Mouse (Mus musculus) lung, embryonic 15.5 days (tissue): ENCODE measurements around the gene Ddx3x. TPM values are rescaled to one million over a fixed set of nuclear protein-coding genes. Genes with fewer than 3 reads are reported as not detected.
A peak's percentile ranks its signal among the peaks of the same experiment; 100 is the strongest.

ENCODE experiments used
- ATAC-seq: fragments of 200-750 bp; cut with Nextera tagmentation; 2 replicates; pipeline ENCODE4 v1.8.0; 2017; ENCODE audit warnings: moderate number of reproducible peaks, borderline replicate concordance; ENCODE audit not compliant: low FRiP score, low TSS enrichment; ENCODE audit errors: extremely low read depth
- H3K27ac ChIP-seq: fragments of 300-500 bp; sonication (generic); 2 replicates; pipeline ENCODE4 v1.5.1; 2015; ENCODE audit warnings: moderate library complexity, mild to moderate bottlenecking, inconsistent platforms
- H3K27me3 ChIP-seq: fragments of 300-500 bp; sonication (generic); 2 replicates; pipeline ENCODE4 v1.6.1; 2015; ENCODE audit warnings: inconsistent platforms
- H3K36me3 ChIP-seq: fragments of 300-500 bp; sonication (generic); 2 replicates; pipeline ENCODE4 v1.6.1; 2015; ENCODE audit warnings: inconsistent platforms
- H3K4me1 ChIP-seq: fragments of 300-500 bp; sonication (generic); 2 replicates; pipeline ENCODE4 v1.6.1; 2015; ENCODE audit warnings: inconsistent platforms
- H3K4me2 ChIP-seq: fragments of 300-500 bp; sonication (generic); 2 replicates; pipeline ENCODE4 v1.6.1; 2015; ENCODE audit warnings: inconsistent platforms, mild to moderate bottlenecking, moderate library complexity
- H3K4me3 ChIP-seq: fragments of 300-500 bp; sonication (generic); 2 replicates; pipeline ENCODE4 v1.5.1; 2015; ENCODE audit warnings: mild to moderate bottlenecking, inconsistent platforms
- H3K9ac ChIP-seq: fragments of 300-500 bp; sonication (generic); 2 replicates; pipeline ENCODE4 v1.6.1; 2015; ENCODE audit warnings: inconsistent platforms
- H3K9me3 ChIP-seq: fragments of 300-500 bp; sonication (generic); 2 replicates; pipeline ENCODE4 v1.6.1; 2016; ENCODE audit warnings: inconsistent platforms
- WGBS: fragments of 180-500 bp; shearing (Covaris S2); methylation state at CpG from one replicate; pipeline ENCODE4 v1.1.7; 2015; 5-methylcytosine and 5-hydroxymethylcytosine counted together
- polyA plus RNA-seq: library from polyadenylated mRNA; unstranded; fragments of >200 nt; fragmentation: Nextera tagmentation; extraction: Ambion mirVana; gene quantifications from 2 replicates; pipeline ENCODE4 v1.2.1, GENCODE M21; 2015

Ddx3x gene
- polyA plus RNA-seq, 1 experiment from 2014 or later: 125 TPM

DNA sequence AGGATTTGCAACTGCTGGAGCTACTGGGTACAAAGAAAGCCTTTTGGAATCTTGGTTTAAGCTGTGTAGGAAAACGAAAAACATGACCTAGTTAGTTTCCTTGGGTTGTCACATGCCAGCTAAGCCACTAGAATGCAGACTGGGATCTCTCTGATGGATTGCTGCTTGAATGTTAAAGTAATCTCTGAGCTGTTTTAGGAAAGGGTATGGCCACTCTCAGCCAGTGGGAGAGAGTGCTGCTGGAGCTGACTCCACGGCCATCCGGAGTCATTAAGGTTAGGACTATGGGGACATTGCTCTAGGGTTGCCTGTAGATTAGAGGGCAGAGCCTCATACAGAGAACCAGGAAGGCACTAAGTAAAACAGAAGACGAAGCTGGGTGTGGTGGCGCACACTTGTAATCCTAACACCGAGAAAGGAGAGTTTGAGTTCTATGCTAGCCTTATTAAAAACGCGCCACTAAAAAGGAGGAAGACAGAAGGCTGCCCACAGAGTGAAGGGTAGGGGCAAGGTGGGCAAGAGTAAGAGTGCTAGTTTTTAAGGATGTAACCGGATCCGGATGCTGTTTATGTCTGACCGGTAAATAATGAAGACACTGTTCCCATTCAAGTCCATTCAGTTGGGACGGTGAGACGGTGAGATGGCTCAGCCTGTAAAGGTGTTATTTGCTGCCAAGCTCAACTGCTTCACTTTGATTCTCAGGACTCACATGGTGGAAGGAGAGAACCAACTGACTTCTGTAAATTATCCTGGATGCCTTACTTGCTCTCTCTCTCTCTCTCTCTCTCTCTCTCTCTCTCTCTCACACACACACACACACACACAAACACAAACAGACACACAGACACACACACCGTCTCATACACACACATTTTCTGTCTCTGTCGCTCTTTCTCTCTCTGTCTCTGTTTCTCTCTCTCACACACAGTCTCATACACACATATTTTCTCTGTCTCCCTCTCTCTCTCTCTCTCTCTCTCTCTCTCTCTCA lies 37.3 kb upstream of the Ddx3x start:
- H3K9me3 ChIP-seq: no peaks in the 10 kb centered on the region
- H3K27ac ChIP-seq: peak overlapping the region; percentile 97
- H3K4me2 ChIP-seq: peak overlapping the region; percentile 58
- H3K9ac ChIP-seq: peak overlapping the region; percentile 41
- H3K4me1 ChIP-seq: peaks cover 19% of the 10 kb centered on the region
- H3K27me3 ChIP-seq: peaks cover 31% of the 10 kb centered on the region
- 24% methylated on average over 15 of the region's 15 CpGs for WGBS
- peak; percentile 41 for ATAC-seq
- H3K4me3 ChIP-seq: peak overlapping the region; percentile 25
- H3K36me3 ChIP-seq: no peaks in the 10 kb centered on the region

GRCm38 (mm10) chrX:13244588-13244987 lies 36.2 kb upstream of the Ddx3x start:
- ATAC-seq: no peak
- H3K27ac ChIP-seq: peak overlapping the region; percentile 19
- peaks cover 19% of the 10 kb centered on the region for H3K4me1 ChIP-seq
- H3K4me3 ChIP-seq: no peak overlapping the region
- no peaks in the 10 kb centered on the region for H3K9me3 ChIP-seq
- peaks cover 29% of the 10 kb centered on the region for H3K27me3 ChIP-seq
- no peaks in the 10 kb centered on the region for H3K36me3 ChIP-seq
- H3K4me2 ChIP-seq: no peak overlapping the region
- H3K9ac ChIP-seq: no peak overlapping the region

- H3K27ac ChIP-seq: peak overlapping the region; percentile 19; the same call in 1 of the 2 replicates
- H3K9me3 ChIP-seq: no peaks in the 10 kb centered on the region
- ATAC-seq: no peak
- 59% methylated on average over 3 of the region's 3 CpGs for WGBS
- no peaks in the 10 kb centered on the region for H3K36me3 ChIP-seq
- peaks cover 19% of the 10 kb centered on the region for H3K4me1 ChIP-seq
- H3K4me3 ChIP-seq: no peak overlapping the region
- no peak overlapping the region for H3K4me2 ChIP-seq
- H3K27me3 ChIP-seq: peaks cover 29% of the 10 kb centered on the region
- H3K9ac ChIP-seq: no peak overlapping the region
Observed at GRCm38 (mm10) chrX:13245027-13245426, 35.7 kb upstream of the Ddx3x start.

DNA sequence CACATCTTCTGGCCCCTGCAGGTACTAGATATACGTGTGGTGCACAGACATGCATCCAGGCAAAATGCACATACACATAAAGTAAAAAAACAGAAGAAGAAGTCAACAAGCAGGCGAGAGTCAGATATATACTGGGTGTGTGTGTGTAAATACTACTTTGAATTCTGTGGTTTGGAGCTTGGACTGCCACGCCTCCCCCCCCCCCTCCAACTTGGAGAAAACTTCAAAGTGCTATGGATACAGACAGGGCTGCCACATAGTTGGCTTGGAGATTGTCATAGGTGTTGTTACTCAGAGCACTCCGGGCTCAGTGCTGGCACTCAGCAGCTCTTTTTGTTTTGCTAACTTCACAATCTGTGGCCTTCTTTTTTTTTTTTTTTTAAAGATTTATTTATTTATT lies 29.1 kb upstream of the Ddx3x start:
- Histone ChIP-seq H3K27ac (no peak overlapping the region), H3K4me2 (no peak overlapping the region), H3K27me3 (peaks cover 3% of the 10 kb centered on the region), H3K36me3 (no peaks in the 10 kb centered on the region), H3K9me3 (no peaks in the 10 kb centered on the region), H3K4me3 (no peak overlapping the region), H3K4me1 (no peaks in the 10 kb centered on the region), H3K9ac (no peak overlapping the region)
- no peak for ATAC-seq
- 81% methylated on average over 4 of the region's 4 CpGs for WGBS

- Histone ChIP-seq H3K36me3 (no peaks in the 10 kb centered on the region), H3K9ac (no peak overlapping the region), H3K27me3 (no peaks in the 10 kb centered on the region; the same call in 1 of the 2 replicates), H3K4me1 (no peaks in the 10 kb centered on the region), H3K4me3 (no peak overlapping the region), H3K27ac (no peak overlapping the region), H3K9me3 (no peaks in the 10 kb centered on the region), H3K4me2 (no peak overlapping the region)
- 52% methylated on average over 3 of the region's 3 CpGs for whole genome bisulfite sequencing
- ATAC-seq: no peak
Observed at GRCm38 (mm10) chrX:13254273-13254672, 26.5 kb upstream of the Ddx3x start.

DNA sequence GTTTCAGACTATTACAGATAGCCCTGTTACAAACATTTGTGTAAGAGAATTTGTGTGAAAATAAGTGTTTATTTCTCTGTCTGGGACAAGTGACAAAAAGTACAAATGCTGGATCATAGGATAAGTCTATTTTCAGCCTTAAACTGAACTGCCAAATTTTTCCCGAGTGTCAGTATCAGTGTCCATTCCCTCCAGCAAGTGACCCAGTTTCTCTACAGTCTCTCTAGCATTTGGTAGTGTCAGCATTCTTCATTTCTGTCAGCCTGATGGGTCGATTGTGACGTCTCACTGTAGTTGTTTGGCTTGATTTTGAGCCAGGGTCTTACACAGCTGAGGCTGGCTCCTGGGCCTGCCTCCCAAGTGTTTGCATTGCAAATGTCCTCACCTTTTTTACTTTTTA lies 17.4 kb upstream of the Ddx3x start:
- Histone ChIP-seq H3K9me3 (no peaks in the 10 kb centered on the region), H3K4me2 (no peak overlapping the region), H3K4me1 (no peaks in the 10 kb centered on the region), H3K4me3 (no peak overlapping the region), H3K36me3 (no peaks in the 10 kb centered on the region), H3K9ac (no peak overlapping the region), H3K27ac (no peak overlapping the region), H3K27me3 (no peaks in the 10 kb centered on the region)
- ATAC-seq: no peak
- 51% methylated on average over 3 of the region's 3 CpGs for WGBS

DNA sequence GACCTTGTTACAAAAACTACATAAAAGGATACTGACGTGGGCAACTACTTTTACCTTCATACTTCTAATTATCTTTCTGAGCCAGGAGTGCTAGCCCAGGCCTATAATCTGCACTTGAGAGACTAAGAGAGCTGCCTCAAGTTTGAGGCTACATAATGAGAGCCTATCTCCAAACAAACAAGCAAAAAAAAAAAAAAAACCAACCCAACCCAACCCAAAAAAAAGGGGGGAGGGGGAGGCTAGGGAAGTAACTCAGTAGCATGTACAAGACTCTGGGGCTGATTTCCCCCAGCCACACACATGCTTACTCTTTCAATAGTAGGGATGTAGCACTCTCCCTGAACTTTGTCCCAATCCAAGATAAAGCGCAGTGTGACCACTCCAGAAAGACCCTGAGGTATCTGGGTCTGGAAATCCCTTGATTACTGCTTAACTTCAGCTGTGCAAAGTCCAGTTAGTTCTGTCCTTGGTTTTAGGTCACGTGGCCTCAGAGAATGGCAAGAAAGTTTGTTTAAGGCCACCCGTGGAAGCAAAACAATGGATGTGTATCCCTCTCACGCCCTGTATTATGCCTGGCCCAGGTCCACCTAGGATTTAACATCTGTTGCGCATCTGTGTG lies 5.1 kb upstream of the Ddx3x start:
- Histone ChIP-seq H3K9me3 (no peaks in the 10 kb centered on the region), H3K4me2 (no peak overlapping the region), H3K27me3 (0 out of 2 replicates have a peak, but pooled peaks cover 4% of the 10 kb centered on the region), H3K4me1 (0 out of 2 replicates have a peak, but pooled peaks cover 4% of the 10 kb centered on the region), H3K4me3 (no peak overlapping the region), H3K27ac (no peak overlapping the region), H3K9ac (no peak overlapping the region), H3K36me3 (no peaks in the 10 kb centered on the region)
- no peak for ATAC-seq
- WGBS: 68% methylated on average over 6 of the region's 6 CpGs

DNA sequence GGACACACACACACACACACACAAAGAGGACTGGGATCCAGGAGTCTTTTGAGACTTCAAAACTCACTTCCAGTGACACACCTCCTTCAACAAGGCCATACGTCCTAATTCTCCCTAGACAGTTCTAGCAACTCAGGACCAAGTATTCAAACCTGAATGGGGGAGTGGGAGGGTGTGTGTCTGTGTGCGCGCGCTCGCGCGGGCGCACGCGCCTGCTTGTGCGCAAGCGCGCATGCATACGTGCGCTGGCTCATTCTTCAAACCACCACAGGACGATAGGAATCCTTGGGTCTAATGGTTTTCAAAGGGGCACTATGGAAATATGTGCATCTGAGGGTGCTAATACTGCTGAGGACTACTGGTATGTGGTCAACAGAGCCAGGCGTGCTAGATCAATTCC lies 1.8 kb upstream of the Ddx3x start:
- 0 out of 2 replicates have a peak, but pooled peaks cover 4% of the 10 kb centered on the region for H3K27me3 ChIP-seq
- H3K9ac ChIP-seq: no peak overlapping the region
- H3K4me3 ChIP-seq: no peak overlapping the region
- H3K4me1 ChIP-seq: peaks cover 7% of the 10 kb centered on the region; the same call in 1 of the 2 replicates
- no peak overlapping the region for H3K27ac ChIP-seq
- no peak overlapping the region for H3K4me2 ChIP-seq
- no peak for ATAC-seq
- 77% methylated on average over 17 of the region's 17 CpGs for WGBS
- H3K36me3 ChIP-seq: no peaks in the 10 kb centered on the region
- H3K9me3 ChIP-seq: no peaks in the 10 kb centered on the region

GRCm38 (mm10) chrX:13280037-13280408 lies 747 bp upstream of the Ddx3x start:
- Histone ChIP-seq H3K27me3 (no peaks in the 10 kb centered on the region), H3K4me2 (peak overlapping the region; percentile 63), H3K36me3 (peaks cover 2% of the 10 kb centered on the region; the same call in 1 of the 2 replicates), H3K4me1 (peaks cover 11% of the 10 kb centered on the region; the same call in 1 of the 2 replicates), H3K4me3 (peak overlapping the region; percentile 91), H3K27ac (peak overlapping the region; percentile 98), H3K9ac (peak overlapping the region; percentile 98), H3K9me3 (no peaks in the 10 kb centered on the region)
- 6% methylated on average over 14 of the region's 14 CpGs for WGBS
- peak; percentile 4; the same call in 1 of the 2 replicates for ATAC-seq

GRCm38 (mm10) chrX:13281329-13282088 lies 739 bp downstream of the Ddx3x start:
- Histone ChIP-seq H3K9me3 (no peaks in the 10 kb centered on the region), H3K9ac (peak overlapping the region; percentile 98), H3K4me2 (peak overlapping the region; percentile 63), H3K4me3 (peak overlapping the region; percentile 91), H3K27me3 (no peaks in the 10 kb centered on the region), H3K4me1 (peaks cover 11% of the 10 kb centered on the region; the same call in 1 of the 2 replicates), H3K27ac (peak overlapping the region; percentile 98), H3K36me3 (peaks cover 12% of the 10 kb centered on the region; the same call in 1 of the 2 replicates)
- ATAC-seq: peak; percentile 70
- WGBS: under 1% methylated on average over 49 of the region's 89 CpGs

GRCm38 (mm10) chrX:13282089-13282850 lies 1.5 kb downstream of the Ddx3x start:
- Histone ChIP-seq H3K9ac (peak overlapping the region; percentile 98), H3K27ac (peak overlapping the region; percentile 98), H3K36me3 (peaks cover 16% of the 10 kb centered on the region), H3K4me1 (peaks cover 11% of the 10 kb centered on the region; the same call in 1 of the 2 replicates), H3K9me3 (no peaks in the 10 kb centered on the region), H3K27me3 (no peaks in the 10 kb centered on the region), H3K4me2 (peak overlapping the region; percentile 63), H3K4me3 (peak overlapping the region; percentile 91)
- ATAC-seq: no peak
- 5% methylated on average over 16 of the region's 16 CpGs for WGBS
